Mouse (Mus musculus): ENCODE measurements at regions not wholly inside any gene's neighbourhood (a gene's known extent, or its start where the extent isn't known, plus 50 kb on each side); places are given as distances from the start of the nearest gene placed in this dataset.

DNA sequence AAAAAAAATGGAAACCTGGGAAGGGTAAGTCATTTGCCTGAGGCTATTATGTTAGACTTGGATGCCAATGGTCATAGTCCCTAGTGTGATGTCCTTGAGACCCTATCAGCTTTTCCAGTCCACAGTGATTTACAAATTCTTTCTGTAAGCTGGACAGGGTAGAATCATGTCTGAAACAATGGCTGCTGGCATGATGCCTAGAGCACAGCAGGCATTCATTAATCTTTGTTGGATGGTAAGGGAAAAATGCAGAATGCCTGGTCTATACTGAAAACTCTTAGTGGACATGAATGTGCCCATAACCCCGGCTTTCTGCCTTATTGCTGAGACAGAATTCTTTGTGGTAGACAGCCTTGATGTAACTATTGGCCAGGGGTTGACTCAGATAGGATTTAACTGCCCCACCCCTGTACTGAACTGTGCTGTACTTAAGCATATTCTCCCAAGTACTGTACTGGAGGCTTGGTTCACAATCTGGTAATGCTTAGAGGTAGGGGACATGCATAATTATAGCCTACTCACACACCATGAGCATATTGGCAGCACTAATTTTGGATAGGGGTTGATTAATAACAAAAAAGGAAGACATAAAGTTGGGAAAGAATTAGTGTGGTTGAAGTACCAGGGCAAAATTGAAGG lies 424.8 kb downstream of the Zfp619 start:
- TF ChIP-seq POLR2A (IDR thresholded peaks at IDR 0.05; ENCODE audit: extremely low read depth, insufficient read depth, low read length) (no peak), CTCF (IDR thresholded peaks at IDR 0.05; ENCODE audit: extremely low read depth, insufficient read depth, low read length) (no peak)
